Mouse (Mus musculus) myocyte (in vitro differentiated cells): ENCODE results near the gene Hjurp. TPM values are rescaled to one million over a fixed set of nuclear protein-coding genes. Genes with fewer than 3 reads are reported as not detected.

Experiments used
- H3K27me3 ChIP-seq: one replicate; pipeline ENCODE4 v1.6.1; 2011; ENCODE audit not compliant: control insufficient read depth, insufficient read depth, insufficient read length
- H3K36me3 ChIP-seq: one replicate; pipeline ENCODE4 v1.6.1; 2011; ENCODE audit not compliant: control insufficient read depth, insufficient read depth
- H3K4me2 ChIP-seq: one replicate; pipeline ENCODE4 v1.6.1; 2011; ENCODE audit warnings: low read depth, control low read depth
- H3K4me3 ChIP-seq: one replicate; pipeline ENCODE4 v1.5.1; 2011; ENCODE audit warnings: mild to moderate bottlenecking, control low read depth, moderate library complexity
- H3K79me2 ChIP-seq: one replicate; pipeline ENCODE4 v1.6.1; 2011; ENCODE audit not compliant: control insufficient read depth, insufficient read depth
- H3ac ChIP-seq: one replicate; pipeline ENCODE4 v1.6.1; 2011; ENCODE audit not compliant: control insufficient read depth, insufficient read length
- CEBPB ChIP-seq: IDR thresholded peaks from 2 replicates; pipeline ENCODE4 v1.6.1; 2011; ENCODE audit warnings: mild to moderate bottlenecking, moderate library complexity; ENCODE audit not compliant: poor library complexity, insufficient read depth, severe bottlenecking
- E2F4 ChIP-seq: IDR thresholded peaks from one replicate; pipeline ENCODE4 v1.6.1; 2011; ENCODE audit warnings: mild to moderate bottlenecking, control low read depth, moderate library complexity; ENCODE audit not compliant: insufficient read depth
- MAX ChIP-seq: IDR thresholded peaks from one replicate; pipeline ENCODE4 v1.6.1; 2011; ENCODE audit warnings: low read depth, mild to moderate bottlenecking, control low read depth
- MYOD1 ChIP-seq, 3 experiments: IDR thresholded peaks; one replicate each; pipeline ENCODE4 v1.6.1; 2011; ENCODE audit warnings: control low read depth in 2 of 3, low read depth in 2 of 3, mild to moderate bottlenecking in 2 of 3, moderate library complexity in 1 of 3; ENCODE audit not compliant: insufficient read length in 2 of 3, control insufficient read depth in 1 of 3
- MYOG ChIP-seq, 3 experiments: IDR thresholded peaks; one replicate each; pipeline ENCODE4 v1.6.1; 2011; ENCODE audit warnings: control low read depth in 2 of 3, low read depth in 2 of 3, mild to moderate bottlenecking in 2 of 3; ENCODE audit not compliant: insufficient read length in 2 of 3, control insufficient read depth in 1 of 3, insufficient read depth in 1 of 3
- POLR2A ChIP-seq: IDR thresholded peaks from one replicate; pipeline ENCODE4 v1.6.1; 2011; ENCODE audit warnings: low read depth, mild to moderate bottlenecking, control low read depth, moderate library complexity; ENCODE audit not compliant: insufficient read length
- POLR2AphosphoS2 ChIP-seq: IDR thresholded peaks from one replicate; pipeline ENCODE4 v1.6.1; 2011; ENCODE audit warnings: low read depth, control low read depth; ENCODE audit not compliant: insufficient read length
- REST ChIP-seq: IDR thresholded peaks from one replicate; pipeline ENCODE4 v1.6.1; 2011; ENCODE audit warnings: mild to moderate bottlenecking, control low read depth, moderate library complexity; ENCODE audit not compliant: insufficient read depth, insufficient read length
- SRF ChIP-seq: IDR thresholded peaks from one replicate; pipeline ENCODE4 v1.6.1; 2011; ENCODE audit warnings: low read depth; ENCODE audit not compliant: control insufficient read depth, insufficient read length
- TCF12 ChIP-seq: IDR thresholded peaks from one replicate; pipeline ENCODE4 v1.6.1; 2011; ENCODE audit warnings: mild to moderate bottlenecking, control low read depth; ENCODE audit not compliant: poor library complexity, insufficient read depth, severe bottlenecking
- TCF3 ChIP-seq: IDR thresholded peaks from one replicate; pipeline ENCODE4 v1.6.1; 2011; ENCODE audit warnings: low read depth, control low read depth; ENCODE audit not compliant: insufficient read length
- USF1 ChIP-seq: IDR thresholded peaks from one replicate; pipeline ENCODE4 v1.6.1; 2011; ENCODE audit warnings: low read depth, mild to moderate bottlenecking, control low read depth, moderate library complexity
- polyA plus RNA-seq: library from polyadenylated mRNA; unstranded; fragments of >200 nt; fragmentation: generic; extraction: Trizol; gene quantifications from one replicate; pipeline ENCODE4 v1.2.1, GENCODE M21; 2012; ENCODE audit warnings: missing spikeins

Hjurp gene
- polyA plus RNA-seq, 1 experiment, result 37.7 TPM

- no peak for TF ChIP-seq REST
- TF ChIP-seq MYOD1 (IDR thresholded peaks at IDR 0.05; ENCODE audit: control insufficient read depth in 1 of 3, insufficient read length in 2 of 3, low read depth in 2 of 3), result no peak
- TF ChIP-seq MYOG (IDR thresholded peaks at IDR 0.05; ENCODE audit: control insufficient read depth in 1 of 3, insufficient read depth in 1 of 3, insufficient read length in 2 of 3, low read depth in 2 of 3), result no peak
- TF ChIP-seq E2F4, result no peak
- no peak for TF ChIP-seq POLR2A
- TF ChIP-seq MAX, result no peak
- TF ChIP-seq POLR2AphosphoS2, result no peak
- TF ChIP-seq SRF, result no peak
- TF ChIP-seq USF1, result no peak
- no peak for TF ChIP-seq CEBPB
- TF ChIP-seq TCF3, result no peak
- no peak for TF ChIP-seq TCF12
- H3K36me3 ChIP-seq, result no peaks in the 10 kb centered on the region
- H3K4me3 ChIP-seq, result no peak overlapping the region
- peaks cover 16% of the 10 kb centered on the region for H3K27me3 ChIP-seq
- H3K4me2 ChIP-seq, result no peak overlapping the region
- H3K79me2 ChIP-seq, result no peaks in the 10 kb centered on the region
- no peak overlapping the region for H3ac ChIP-seq
Observed at GRCm38 (mm10) chr1:88230421-88230820, 47.0 kb downstream of the Hjurp start.

- Histone ChIP-seq H3K4me2 (no peak overlapping the region), H3K27me3 (peaks cover 14% of the 10 kb centered on the region), H3K36me3 (no peaks in the 10 kb centered on the region), H3K79me2 (no peaks in the 10 kb centered on the region), H3K4me3 (no peak overlapping the region), H3ac (no peak overlapping the region)
- TF ChIP-seq CEBPB (no peak), TCF12 (no peak), USF1 (no peak), TCF3 (no peak), REST (no peak), POLR2AphosphoS2 (no peak), E2F4 (no peak), SRF (no peak), MYOG (IDR thresholded peaks at IDR 0.05; ENCODE audit: control insufficient read depth in 1 of 3, insufficient read depth in 1 of 3, insufficient read length in 2 of 3, low read depth in 2 of 3) (no peak), MAX (no peak), POLR2A (no peak), MYOD1 (IDR thresholded peaks at IDR 0.05; ENCODE audit: control insufficient read depth in 1 of 3, insufficient read length in 2 of 3, low read depth in 2 of 3) (no peak)
Observed at GRCm38 (mm10) chr1:88229986-88230385, 47.4 kb downstream of the Hjurp start.

DNA sequence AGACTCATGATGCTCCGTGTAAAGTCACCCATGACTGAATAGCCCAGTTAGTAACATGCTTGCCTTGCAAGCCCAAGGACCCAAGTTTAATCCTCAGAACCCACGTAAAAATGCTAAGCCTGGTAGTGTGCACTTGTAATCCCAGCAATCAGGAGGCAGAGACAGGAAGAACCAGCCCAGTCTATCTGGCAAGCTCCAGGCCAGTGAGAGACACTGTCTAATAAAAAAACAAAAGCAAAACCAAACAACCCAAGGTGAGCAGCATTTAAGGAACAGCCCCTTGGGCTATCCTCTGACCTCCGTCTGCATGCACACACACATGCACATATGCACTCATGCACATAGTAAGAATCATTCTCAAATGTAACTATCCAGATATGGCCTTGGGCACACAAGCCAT lies 47.9 kb downstream of the Hjurp start:
- H3K4me2 ChIP-seq, result no peak overlapping the region
- no peak overlapping the region for H3ac ChIP-seq
- H3K27me3 ChIP-seq, result peaks cover 10% of the 10 kb centered on the region
- no peak overlapping the region for H3K4me3 ChIP-seq
- H3K79me2 ChIP-seq, result no peaks in the 10 kb centered on the region
- H3K36me3 ChIP-seq, result no peaks in the 10 kb centered on the region
- TF ChIP-seq CEBPB, result no peak
- no peak for TF ChIP-seq MYOD1 (IDR thresholded peaks at IDR 0.05; ENCODE audit: control insufficient read depth in 1 of 3, insufficient read length in 2 of 3, low read depth in 2 of 3)
- TF ChIP-seq SRF, result no peak
- TF ChIP-seq TCF3, result no peak
- no peak for TF ChIP-seq USF1
- no peak for TF ChIP-seq MAX
- TF ChIP-seq REST, result no peak
- no peak for TF ChIP-seq E2F4
- no peak for TF ChIP-seq POLR2A
- no peak for TF ChIP-seq TCF12
- TF ChIP-seq MYOG (IDR thresholded peaks at IDR 0.05; ENCODE audit: control insufficient read depth in 1 of 3, insufficient read depth in 1 of 3, insufficient read length in 2 of 3, low read depth in 2 of 3), result no peak
- TF ChIP-seq POLR2AphosphoS2, result no peak

DNA sequence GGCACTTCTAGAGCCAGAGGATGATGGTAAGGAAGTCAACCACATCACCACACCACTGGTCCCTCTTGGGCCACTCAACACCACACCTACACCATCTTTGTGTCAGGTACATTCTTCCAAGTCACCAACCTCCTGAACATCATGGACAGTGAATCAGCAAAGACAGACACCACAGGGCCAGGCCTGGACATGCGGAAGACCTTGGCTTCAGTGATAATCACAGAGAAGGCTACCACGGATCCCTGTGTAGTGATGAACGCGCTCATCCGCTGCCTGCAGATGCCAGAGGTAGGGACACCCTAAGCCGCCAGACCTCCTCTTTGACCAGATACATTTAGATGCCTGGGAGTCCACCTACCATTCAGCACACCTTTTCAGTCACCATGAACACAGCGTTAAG lies 49.3 kb downstream of the Hjurp start:
- H3K4me2 ChIP-seq, result no peak overlapping the region
- no peaks in the 10 kb centered on the region for H3K36me3 ChIP-seq
- no peak overlapping the region for H3ac ChIP-seq
- no peak overlapping the region for H3K4me3 ChIP-seq
- TF ChIP-seq TCF12, result no peak
- peaks cover 4% of the 10 kb centered on the region for H3K27me3 ChIP-seq
- no peaks in the 10 kb centered on the region for H3K79me2 ChIP-seq

DNA sequence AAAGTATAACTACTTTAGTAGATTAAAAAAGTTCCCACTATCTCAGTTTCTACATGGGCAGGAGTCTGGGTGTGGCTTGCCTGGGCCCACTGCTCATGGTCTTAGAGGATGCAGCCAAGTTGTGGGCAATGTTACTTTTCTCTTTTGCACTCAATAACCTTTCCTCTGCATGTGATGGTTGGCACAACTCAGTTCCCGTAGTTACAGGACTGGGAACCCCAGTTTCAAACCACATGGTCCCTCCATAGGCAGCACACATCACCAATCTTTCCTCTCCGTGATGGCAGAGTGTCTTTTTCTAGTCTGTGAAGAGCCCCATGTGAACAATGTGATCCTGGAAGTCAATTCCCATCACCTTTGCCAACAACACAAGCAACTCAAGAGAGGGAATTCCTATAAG lies 50.0 kb downstream of the Hjurp start:
- Histone ChIP-seq H3K79me2 (no peaks in the 10 kb centered on the region), H3K4me2 (no peak overlapping the region), H3K36me3 (no peaks in the 10 kb centered on the region), H3ac (no peak overlapping the region), H3K27me3 (no peaks in the 10 kb centered on the region), H3K4me3 (no peak overlapping the region)
- TF ChIP-seq MYOD1 (IDR thresholded peaks at IDR 0.05; ENCODE audit: control insufficient read depth in 1 of 3, insufficient read length in 2 of 3, low read depth in 2 of 3), result no peak
- no peak for TF ChIP-seq E2F4
- TF ChIP-seq POLR2A, result no peak
- TF ChIP-seq TCF12, result no peak
- TF ChIP-seq CEBPB, result no peak
- TF ChIP-seq TCF3, result no peak
- TF ChIP-seq POLR2AphosphoS2, result no peak
- TF ChIP-seq MAX, result no peak
